Mouse (Mus musculus) heart, adult 2 months (tissue): ENCODE results near the gene Fstl1.

ENCODE experiments used
- CTCF ChIP-seq: fragments of 200-600 bp; IDR thresholded peaks from 2 replicates; pipeline ENCODE4 v1.8.1; 2022; ENCODE audit warnings: antibody characterized with exemption, mild to moderate bottlenecking, moderate library complexity
- EP300 ChIP-seq: fragments of 200-500 bp; IDR thresholded peaks from 2 replicates; pipeline ENCODE4 v1.6.1; 2011; ENCODE audit warnings: low read depth, low read length, control low read depth; ENCODE audit not compliant: insufficient read depth
- POLR2A ChIP-seq: fragments of 200-500 bp; IDR thresholded peaks from 2 replicates; pipeline ENCODE4 v1.6.1; 2011; ENCODE audit warnings: mild to moderate bottlenecking, low read depth, low read length, control low read depth; ENCODE audit not compliant: insufficient read depth

DNA sequence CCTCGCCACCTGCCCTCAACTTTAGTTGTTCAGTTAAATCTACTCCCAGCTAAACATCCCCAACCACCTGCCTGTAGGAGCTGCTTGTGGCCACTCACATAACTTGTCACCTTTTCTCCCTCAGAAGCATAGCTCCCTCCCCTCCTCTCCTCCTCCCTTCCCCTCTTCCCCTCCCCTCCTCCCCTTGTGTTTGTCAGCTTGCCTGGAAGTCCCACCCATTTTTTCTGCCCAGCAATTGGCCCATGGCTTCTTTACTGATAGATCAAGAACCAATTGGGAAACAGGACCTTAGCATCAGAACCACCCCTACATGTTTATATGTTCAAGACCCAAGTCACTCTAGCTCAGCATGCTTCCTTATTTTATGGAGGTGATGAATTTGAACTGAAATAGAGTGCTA lies 22.9 kb upstream of the Fstl1 start:
- TF ChIP-seq CTCF, result no peak
- no peak for TF ChIP-seq POLR2A
- TF ChIP-seq EP300, result no peak
